Mouse (Mus musculus): ENCODE measurements around the gene Napsa.

DNA sequence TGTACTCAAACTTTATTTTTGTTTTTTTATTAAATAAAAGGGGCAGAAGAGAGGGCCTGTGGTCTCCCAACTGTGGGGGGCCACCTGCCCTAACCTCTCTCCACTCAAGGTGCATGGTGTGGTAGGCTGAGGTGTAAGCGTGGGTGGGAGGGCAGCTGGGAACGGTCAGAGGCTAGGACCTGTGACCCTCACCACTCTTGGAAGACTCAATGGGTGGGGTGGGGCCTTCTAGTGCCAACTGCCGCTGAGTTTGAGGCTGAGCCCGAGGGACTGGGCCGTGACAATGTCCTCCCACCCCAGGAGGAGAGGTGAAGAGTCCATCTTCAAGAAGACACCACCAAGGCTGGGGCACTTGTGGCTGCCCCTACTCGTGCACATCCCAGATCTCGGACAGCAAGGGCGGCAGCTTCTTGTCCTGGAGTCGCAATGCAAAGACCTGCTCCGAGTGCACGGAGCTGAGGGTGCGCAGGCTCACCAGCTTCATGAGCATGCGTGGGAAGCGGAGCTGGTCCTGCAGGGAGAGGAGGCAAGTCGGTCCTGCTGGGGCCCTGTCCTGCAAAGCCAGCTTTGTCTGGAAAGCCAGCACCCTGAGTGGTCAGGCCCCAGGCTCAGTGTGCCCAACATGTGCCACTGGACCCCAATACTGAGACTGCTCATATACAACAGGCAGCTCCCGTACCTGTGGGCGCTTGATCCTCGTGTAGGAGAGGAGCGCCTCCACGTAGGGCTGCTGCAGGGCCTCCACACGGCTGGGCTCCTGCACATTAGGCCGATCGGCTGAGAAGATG, 22.4 kb upstream of the Napsa start:
- TF ChIP-seq POLR2A (IDR thresholded peaks at IDR 0.05; ENCODE audit: borderline replicate concordance, insufficient read depth, low read length) = no peak
- no peak for TF ChIP-seq CTCF (IDR thresholded peaks at IDR 0.05; ENCODE audit: borderline replicate concordance, insufficient read depth, low read depth, low read length)

Measured in cerebellum, adult 2 months (tissue).